Mouse (Mus musculus) hindbrain, embryonic 14.5 days (tissue): ENCODE measurements at regions not wholly inside any gene's neighbourhood (a gene's known extent, or its start where the extent isn't known, plus 50 kb on each side); places are given as distances from the start of the nearest gene placed in this dataset.
A peak's percentile ranks its signal among the peaks of the same experiment; 100 is the strongest.

ENCODE experiments used
- ATAC-seq: fragments of 200-750 bp; cut with Nextera tagmentation; 2 replicates; pipeline ENCODE4 v1.8.0; 2017; ENCODE audit warnings: moderate number of reproducible peaks, mild to moderate bottlenecking, moderate TSS enrichment, moderate library complexity; ENCODE audit not compliant: low FRiP score
- DNase-seq: peaks from one replicate; pipeline ENCODE4 v3.0.0-alpha.2; 2015; ENCODE audit warnings: low spot score
- H3K27ac ChIP-seq: fragments of 300-500 bp; sonication (generic); 2 replicates; pipeline ENCODE4 v1.5.1; 2014; ENCODE audit warnings: mild to moderate bottlenecking, moderate library complexity
- H3K27me3 ChIP-seq: fragments of 300-500 bp; sonication (generic); 2 replicates; pipeline ENCODE4 v1.6.1; 2014; ENCODE audit warnings: mild to moderate bottlenecking, low read length, mixed read lengths; ENCODE audit not compliant: control insufficient read depth, insufficient read depth
- H3K36me3 ChIP-seq: fragments of 300-500 bp; sonication (generic); replicated peaks from 2 replicates; pipeline ENCODE4 v1.6.1; 2014; ENCODE audit not compliant: control insufficient read depth, insufficient read depth
- H3K4me1 ChIP-seq: fragments of 300-500 bp; sonication (generic); replicated peaks from 2 replicates; pipeline ENCODE4 v1.6.1; 2014; ENCODE audit warnings: antibody characterized with exemption, low read length, mixed read lengths; ENCODE audit not compliant: control insufficient read depth, insufficient read depth
- H3K4me2 ChIP-seq: fragments of 300-500 bp; sonication (generic); replicated peaks from 2 replicates; pipeline ENCODE4 v1.6.1; 2014; ENCODE audit warnings: mild to moderate bottlenecking, moderate library complexity
- H3K4me3 ChIP-seq: fragments of 300-500 bp; sonication (generic); replicated peaks from 2 replicates; pipeline ENCODE4 v1.5.1; 2014; ENCODE audit warnings: mild to moderate bottlenecking, low read length
- H3K9ac ChIP-seq: fragments of 300-500 bp; sonication (generic); 2 replicates; pipeline ENCODE4 v1.6.1; 2014
- H3K9me3 ChIP-seq: fragments of 300-500 bp; sonication (generic); 2 replicates; pipeline ENCODE4 v1.6.1; 2016; ENCODE audit warnings: low read length; ENCODE audit not compliant: control insufficient read depth
- WGBS: fragments of 180-500 bp; shearing (Covaris S2); extraction: QIAGEN DNeasy Blood & Tissue Kit; methylation state at CpG from one replicate; pipeline ENCODE4 v1.1.7; 2014; 5-methylcytosine and 5-hydroxymethylcytosine counted together

DNA sequence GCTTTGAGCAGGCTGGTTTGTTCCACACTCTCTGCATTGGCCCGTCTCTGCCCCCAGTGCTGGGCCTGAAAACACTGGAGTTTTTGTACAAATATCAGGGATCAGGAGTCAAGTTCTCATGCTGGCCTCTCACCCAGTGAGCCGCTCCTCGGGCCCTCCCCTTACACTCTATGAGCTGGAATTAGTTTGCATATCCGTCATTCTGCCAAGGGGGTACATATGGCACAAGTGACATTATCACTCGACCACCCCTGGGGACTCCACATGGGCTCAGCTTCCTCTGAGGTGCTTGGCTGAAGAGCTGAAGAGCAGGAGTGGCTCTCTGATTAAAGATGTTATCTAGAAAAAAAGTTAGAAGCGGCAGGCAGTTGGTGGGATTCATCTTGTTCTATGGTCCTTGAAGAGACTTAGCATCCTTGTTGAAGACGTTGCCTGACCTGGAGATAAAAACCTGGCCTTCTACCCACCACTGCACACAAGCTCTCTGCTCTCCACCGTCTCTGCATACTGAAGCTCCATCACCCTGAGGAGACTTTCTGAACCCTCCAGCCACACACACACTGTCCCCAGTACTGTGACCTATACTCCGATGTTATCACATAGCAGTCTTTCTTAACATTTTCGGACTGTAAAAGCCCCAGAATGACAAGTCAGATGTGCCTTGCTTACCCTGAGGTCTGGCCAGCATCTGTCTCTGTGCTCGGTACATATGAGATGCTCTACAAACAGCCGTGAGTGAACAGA, 144.2 kb downstream of the Setd4 start:
- H3K4me3 ChIP-seq, result no peak overlapping the region
- peaks cover 11% of the 10 kb centered on the region for H3K4me1 ChIP-seq
- 60% methylated on average over 12 of the region's 12 CpGs for WGBS
- no peaks in the 10 kb centered on the region for H3K27me3 ChIP-seq
- DNase-seq (no peak), ATAC-seq (no peak)
- H3K4me2 ChIP-seq, result no peak overlapping the region
- no peaks in the 10 kb centered on the region for H3K9me3 ChIP-seq
- H3K36me3 ChIP-seq, result no peaks in the 10 kb centered on the region
- H3K27ac ChIP-seq, result no peak overlapping the region
- H3K9ac ChIP-seq, result no peak overlapping the region

DNA sequence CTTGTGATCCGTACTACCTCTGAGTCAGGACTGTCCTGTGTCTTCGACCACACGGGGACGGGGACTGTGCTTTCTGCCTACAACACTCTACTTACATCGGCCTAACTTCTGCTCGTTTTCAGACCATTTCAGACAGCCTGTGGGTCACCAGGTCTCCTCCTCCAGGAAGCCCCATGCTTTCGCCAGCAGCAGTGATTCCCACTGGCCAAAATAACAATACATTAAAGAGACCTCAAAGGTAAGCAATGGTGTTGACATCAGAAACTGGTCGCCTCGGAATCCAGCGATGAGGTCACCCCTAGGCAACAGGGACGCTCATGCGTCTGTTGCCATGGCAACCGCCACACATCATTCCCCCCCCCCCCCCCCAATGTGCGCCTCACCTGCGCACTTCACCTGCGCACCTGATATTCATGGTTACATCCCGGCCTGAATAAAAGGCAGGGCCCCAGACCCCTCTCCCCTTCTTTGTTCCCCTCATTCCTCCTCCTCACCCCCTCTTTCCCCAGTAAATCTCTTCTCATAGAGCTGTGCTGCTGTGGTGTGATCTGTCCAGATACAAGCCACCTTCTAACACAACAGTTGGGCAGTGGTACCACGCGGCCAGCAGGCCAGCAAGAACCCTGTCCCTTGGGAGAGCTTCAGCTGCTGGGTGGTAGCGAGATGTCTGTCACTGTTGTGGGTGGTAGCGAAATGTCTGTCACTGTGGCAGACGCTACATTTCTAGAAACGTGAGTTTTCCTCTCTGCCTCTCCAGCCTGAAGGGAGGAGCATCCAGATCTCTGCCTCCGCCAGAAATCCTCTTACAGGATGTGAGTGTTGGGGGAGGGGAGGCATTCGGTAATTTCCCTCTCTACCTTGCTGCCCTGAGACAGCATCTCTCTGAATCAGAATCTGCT, 145.0 kb downstream of the Setd4 start:
- H3K4me3 ChIP-seq, result no peak overlapping the region
- no peaks in the 10 kb centered on the region for H3K36me3 ChIP-seq
- 37% methylated on average over 25 of the region's 25 CpGs for WGBS
- peak overlapping the region; percentile 23; the same call in 1 of the 2 replicates for H3K4me2 ChIP-seq
- H3K9ac ChIP-seq, result 0 out of 2 replicates have a peak overlapping the region, but pooled peaks have one; percentile 14
- H3K9me3 ChIP-seq, result no peaks in the 10 kb centered on the region
- no peaks in the 10 kb centered on the region for H3K27me3 ChIP-seq
- DNase-seq, result peak; percentile 55
- ATAC-seq, result no peak
- peak overlapping the region; percentile 45; the same call in 1 of the 2 replicates for H3K27ac ChIP-seq
- peaks cover 11% of the 10 kb centered on the region for H3K4me1 ChIP-seq

DNA sequence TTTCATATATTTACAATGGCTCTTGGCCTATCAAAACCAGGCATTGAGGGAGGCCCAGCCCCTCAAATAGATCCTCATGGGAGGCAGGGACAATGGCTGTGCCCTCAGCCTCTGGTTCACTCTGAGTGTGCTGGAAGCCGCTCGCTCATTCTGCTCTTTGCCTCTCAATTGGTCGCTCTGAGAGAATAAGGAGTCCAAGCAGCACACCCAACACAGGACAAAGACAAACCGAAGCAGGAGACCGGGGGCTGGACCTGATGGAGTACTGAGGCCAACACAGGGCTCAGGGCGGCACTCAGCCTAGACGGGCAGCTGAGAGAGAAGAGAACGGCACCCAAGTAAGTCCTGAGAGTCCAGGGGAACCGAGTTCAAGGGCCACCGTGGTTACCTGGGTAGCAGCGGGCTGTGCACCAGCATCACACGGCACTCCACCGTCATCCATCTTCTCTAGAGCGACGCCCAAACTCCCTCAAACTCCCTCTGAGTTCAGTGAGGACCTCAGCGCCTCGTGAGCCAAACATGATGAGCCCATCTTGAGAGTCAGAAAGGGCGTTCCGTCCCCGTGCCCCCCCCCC, 145.8 kb downstream of the Setd4 start:
- no peak overlapping the region for H3K4me3 ChIP-seq
- H3K36me3 ChIP-seq, result no peaks in the 10 kb centered on the region
- DNase-seq (no peak), ATAC-seq (no peak)
- H3K9ac ChIP-seq, result no peak overlapping the region
- H3K9me3 ChIP-seq, result no peaks in the 10 kb centered on the region
- 0 out of 2 replicates have a peak, but pooled peaks cover 1% of the 10 kb centered on the region for H3K27me3 ChIP-seq
- no peak overlapping the region for H3K27ac ChIP-seq
- 86% methylated on average over 20 of the region's 20 CpGs for WGBS
- peaks cover 11% of the 10 kb centered on the region for H3K4me1 ChIP-seq
- H3K4me2 ChIP-seq, result no peak overlapping the region

DNA sequence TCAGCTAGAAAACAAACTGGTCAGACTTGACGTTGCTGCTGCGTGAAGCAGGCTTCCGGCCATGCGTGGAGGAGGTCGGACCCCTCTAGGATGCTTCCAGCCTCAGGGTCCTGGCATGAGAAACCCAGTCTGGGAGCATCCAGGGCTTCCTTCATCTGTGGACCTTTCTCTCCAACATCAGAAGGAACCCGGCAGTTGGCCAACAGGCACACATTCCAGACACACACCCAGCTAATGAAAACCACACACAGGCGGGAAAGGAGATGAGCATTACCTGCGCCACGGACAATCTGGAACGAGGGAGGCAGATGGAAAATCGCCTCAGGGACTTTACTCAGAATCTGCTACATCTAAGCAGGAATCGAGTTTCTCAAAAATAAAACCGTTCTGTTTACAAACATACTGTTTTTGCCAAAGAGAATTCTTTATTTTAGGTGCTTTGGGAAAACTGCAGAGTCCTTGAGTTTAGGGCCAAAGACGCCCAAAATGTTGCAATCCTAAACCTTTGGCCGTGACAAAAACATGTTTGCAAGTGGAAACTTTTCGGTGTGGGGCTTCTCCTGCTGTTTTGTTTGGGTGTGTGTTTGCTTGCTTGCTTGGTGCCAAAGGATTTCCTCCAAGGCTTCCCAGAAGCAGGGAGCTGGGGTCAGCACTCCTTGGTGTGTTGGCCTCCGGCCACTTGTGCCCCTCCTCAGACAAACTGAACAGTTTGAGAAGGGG, 147.0 kb downstream of the Setd4 start:
- DNase-seq, result no peak
- Histone ChIP-seq H3K36me3 (no peaks in the 10 kb centered on the region), H3K9ac (no peak overlapping the region), H3K27me3 (0 out of 2 replicates have a peak, but pooled peaks cover 8% of the 10 kb centered on the region), H3K4me1 (peaks cover 11% of the 10 kb centered on the region), H3K9me3 (no peaks in the 10 kb centered on the region), H3K4me3 (no peak overlapping the region), H3K27ac (no peak overlapping the region), H3K4me2 (no peak overlapping the region)
- WGBS, result 88% methylated on average over 17 of the region's 17 CpGs
- ATAC-seq, result no peak

DNA sequence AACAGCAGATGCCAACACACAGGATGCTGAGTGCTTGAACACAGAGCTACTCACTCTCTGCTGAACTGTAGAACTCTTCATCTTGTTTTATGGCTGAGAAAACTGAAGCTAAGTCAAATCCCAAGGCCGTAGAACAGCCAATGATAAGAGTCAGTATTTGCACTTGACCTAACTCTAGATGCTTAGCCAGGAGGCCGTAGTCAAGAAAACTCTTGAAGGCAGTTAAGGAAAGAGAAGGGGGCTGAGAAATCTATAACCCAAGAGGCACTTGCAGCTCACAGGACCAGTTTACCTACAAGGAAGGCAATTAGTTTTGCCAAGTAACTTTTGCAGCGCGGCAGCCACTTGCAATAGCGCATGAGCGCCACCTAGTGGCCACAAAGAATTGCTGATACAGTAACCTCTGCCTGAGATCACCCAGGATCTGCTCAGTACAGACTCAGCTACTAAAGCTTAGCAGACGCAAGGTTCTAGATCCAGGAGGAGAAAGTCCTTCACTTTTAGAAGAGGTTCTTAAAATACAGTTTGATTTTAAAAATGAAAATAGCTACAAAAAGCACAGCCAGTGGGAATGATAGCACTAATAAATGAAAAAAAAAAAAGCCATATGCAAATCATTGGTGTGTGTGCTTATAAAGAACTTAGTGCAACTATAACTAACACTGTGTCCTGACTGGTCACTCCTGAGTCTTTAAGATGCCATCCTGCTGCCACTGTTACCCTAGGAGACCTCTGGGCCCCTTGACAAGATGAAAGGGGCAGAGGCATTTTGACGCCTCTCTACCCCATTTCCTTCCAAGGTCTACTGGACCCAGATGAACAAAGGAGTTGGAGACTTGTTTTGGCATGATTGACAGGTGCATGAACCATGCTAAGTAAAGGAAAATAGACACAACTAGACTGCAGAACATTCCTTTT, 149.5 kb downstream of the Setd4 start:
- Histone ChIP-seq H3K4me2 (no peak overlapping the region), H3K4me1 (peaks cover 9% of the 10 kb centered on the region), H3K27ac (no peak overlapping the region), H3K4me3 (no peak overlapping the region), H3K27me3 (0 out of 2 replicates have a peak, but pooled peaks cover 9% of the 10 kb centered on the region), H3K36me3 (no peaks in the 10 kb centered on the region), H3K9me3 (no peaks in the 10 kb centered on the region), H3K9ac (no peak overlapping the region)
- WGBS, result 33% methylated on average over 8 of the region's 8 CpGs
- DNase-seq (peak; percentile 96), ATAC-seq (no peak; the same call in 1 of the 2 replicates)

DNA sequence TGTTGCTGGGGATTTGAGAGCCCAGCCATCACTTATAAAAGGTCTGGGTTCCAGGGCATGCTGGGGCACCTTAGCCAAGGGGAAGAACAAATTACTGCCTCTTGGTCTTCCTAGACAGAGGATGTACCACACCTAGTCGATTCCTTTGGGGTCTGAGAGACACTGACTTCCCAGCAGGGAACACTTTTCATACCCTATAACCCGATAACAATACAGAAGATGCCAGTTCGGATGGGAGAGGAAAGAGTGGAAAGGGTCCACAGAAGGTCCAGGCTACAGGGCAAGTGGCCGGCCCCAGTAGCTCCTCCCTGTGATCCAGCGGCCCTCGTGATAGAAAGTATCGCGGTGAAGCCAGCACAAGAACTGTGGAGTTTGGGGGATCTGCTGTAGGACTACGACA, 150.8 kb downstream of the Setd4 start:
- H3K27ac ChIP-seq, result no peak overlapping the region
- 85% methylated on average over 9 of the region's 9 CpGs for WGBS
- H3K4me1 ChIP-seq, result no peaks in the 10 kb centered on the region
- 0 out of 2 replicates have a peak, but pooled peaks cover 12% of the 10 kb centered on the region for H3K27me3 ChIP-seq
- DNase-seq (no peak), ATAC-seq (no peak)
- no peaks in the 10 kb centered on the region for H3K36me3 ChIP-seq
- H3K9ac ChIP-seq, result no peak overlapping the region
- H3K9me3 ChIP-seq, result no peaks in the 10 kb centered on the region
- no peak overlapping the region for H3K4me2 ChIP-seq
- no peak overlapping the region for H3K4me3 ChIP-seq

DNA sequence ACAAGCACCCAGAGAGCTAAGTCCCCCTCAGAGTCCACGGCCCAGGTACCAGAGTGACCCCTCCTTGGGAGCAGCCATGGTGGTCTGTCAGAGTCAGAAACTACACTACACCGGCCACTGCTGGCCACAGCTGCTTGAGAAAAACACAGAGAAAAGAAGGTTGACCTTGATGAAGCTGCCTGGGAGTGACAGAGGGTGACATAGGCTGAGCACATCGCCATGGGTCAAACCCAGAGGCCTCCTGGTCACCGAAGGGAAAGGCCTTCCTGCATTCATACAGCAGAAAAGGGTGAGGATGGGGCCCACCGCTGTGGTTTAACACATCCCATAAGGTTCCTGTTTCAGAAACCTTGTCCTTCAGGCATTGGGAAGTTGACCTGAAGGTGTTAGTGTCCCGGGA, 153.0 kb downstream of the Setd4 start:
- H3K27ac ChIP-seq, result no peak overlapping the region
- H3K9me3 ChIP-seq, result no peaks in the 10 kb centered on the region
- DNase-seq (no peak), ATAC-seq (no peak)
- H3K4me2 ChIP-seq, result no peak overlapping the region
- no peak overlapping the region for H3K9ac ChIP-seq
- H3K4me1 ChIP-seq, result no peaks in the 10 kb centered on the region
- H3K27me3 ChIP-seq, result 0 out of 2 replicates have a peak, but pooled peaks cover 12% of the 10 kb centered on the region
- no peaks in the 10 kb centered on the region for H3K36me3 ChIP-seq
- no peak overlapping the region for H3K4me3 ChIP-seq
- 78% methylated on average over 6 of the region's 6 CpGs for WGBS

DNA sequence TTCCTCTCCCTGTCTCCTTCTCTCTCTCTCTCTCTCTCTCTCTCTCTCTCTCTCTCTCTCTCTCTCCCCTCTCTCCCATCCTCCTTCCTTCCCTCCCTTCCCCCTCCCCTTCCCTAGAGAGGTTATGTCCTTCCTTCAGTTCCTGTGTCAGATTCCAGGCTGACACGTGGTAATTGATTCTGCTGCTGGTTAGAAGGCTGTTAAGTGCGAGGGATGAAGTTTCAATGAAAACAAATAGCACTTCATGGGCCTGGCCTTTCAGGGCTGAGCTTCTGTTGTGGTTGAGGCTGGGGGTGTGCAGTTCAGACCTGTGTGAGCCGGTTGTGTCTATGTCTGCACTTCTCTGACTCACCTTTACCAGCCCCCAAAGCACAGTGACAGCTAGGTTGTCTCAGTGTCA, 153.9 kb downstream of the Setd4 start:
- no peak overlapping the region for H3K4me2 ChIP-seq
- no peak overlapping the region for H3K27ac ChIP-seq
- no peak overlapping the region for H3K9ac ChIP-seq
- H3K36me3 ChIP-seq, result no peaks in the 10 kb centered on the region
- 16% methylated on average over 3 of the region's 3 CpGs for WGBS
- H3K27me3 ChIP-seq, result 0 out of 2 replicates have a peak, but pooled peaks cover 12% of the 10 kb centered on the region
- no peak overlapping the region for H3K4me3 ChIP-seq
- no peak for DNase-seq
- no peaks in the 10 kb centered on the region for H3K9me3 ChIP-seq
- H3K4me1 ChIP-seq, result no peaks in the 10 kb centered on the region
- no peak for ATAC-seq
